Mouse (Mus musculus) heart, postnatal 36 days (tissue): ENCODE measurements around the gene Ripk3. TPM values are rescaled to one million over a fixed set of nuclear protein-coding genes. Genes with fewer than 3 reads are reported as not detected.
A peak's percentile ranks its signal among the peaks of the same experiment; 100 is the strongest.

Source experiments
- DNase-seq, 2 experiments: peaks; one replicate each; pipeline ENCODE4 v3.0.0; 2021 to 2022
- intact Hi-C: fragments of 180-260 bp; cut with DNase I; formaldehyde crosslinking; loops from one replicate; pipeline ENCODE4 v1.15.1; 2025
- total RNA-seq, 2 experiments: library from RNA; stranded (reverse); gene quantifications; 2 replicates each; pipeline ENCODE4 v1.2.3; 2021

Gene Ripk3
- 1 to 10 TPM; 3.0 to 5.1 TPM for total RNA-seq

DNA sequence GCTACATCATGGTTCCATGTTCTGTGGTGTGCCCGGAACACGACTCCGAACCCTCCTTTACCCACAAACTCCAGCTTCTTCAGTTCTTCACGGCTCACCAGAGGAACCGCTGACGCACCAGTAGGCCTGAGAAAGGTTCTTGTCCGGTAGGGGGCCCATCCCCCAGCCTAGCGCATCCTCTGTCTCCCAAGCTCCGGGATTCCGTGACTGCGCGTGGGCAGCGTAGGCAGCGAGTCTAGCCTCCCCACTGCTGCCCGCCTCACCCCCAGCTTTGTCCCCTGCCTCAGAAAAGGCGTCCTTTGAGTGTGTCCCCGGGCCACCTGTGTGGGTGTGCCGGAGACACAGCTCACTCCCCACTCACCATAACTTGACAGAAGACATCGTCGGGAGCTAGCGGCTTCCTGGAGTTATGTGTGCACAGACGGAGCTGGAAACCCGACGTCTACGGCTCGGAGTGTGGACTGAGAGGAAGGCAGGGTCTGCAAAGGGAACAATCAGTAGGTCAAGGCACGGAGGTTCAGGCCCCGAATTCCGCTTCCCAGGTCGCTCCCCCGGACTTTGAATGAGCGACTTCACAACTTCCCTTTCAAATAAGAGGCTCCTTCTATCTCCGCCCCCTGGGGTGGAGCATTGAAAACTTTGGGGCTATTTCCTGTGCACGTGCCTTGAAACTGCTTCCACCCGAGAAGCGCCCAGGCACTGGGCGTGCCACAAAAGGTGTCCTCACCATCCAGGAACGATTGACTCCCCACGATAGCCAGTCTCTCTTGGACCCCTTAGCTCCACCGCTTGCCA, at the start of gene Ripk3:
Gene Ripk3 (minus strand): TSS at position 610 of the 795 bp plus-strand sequence.
- peak; percentile 48 to 60 for DNase-seq

DNA sequence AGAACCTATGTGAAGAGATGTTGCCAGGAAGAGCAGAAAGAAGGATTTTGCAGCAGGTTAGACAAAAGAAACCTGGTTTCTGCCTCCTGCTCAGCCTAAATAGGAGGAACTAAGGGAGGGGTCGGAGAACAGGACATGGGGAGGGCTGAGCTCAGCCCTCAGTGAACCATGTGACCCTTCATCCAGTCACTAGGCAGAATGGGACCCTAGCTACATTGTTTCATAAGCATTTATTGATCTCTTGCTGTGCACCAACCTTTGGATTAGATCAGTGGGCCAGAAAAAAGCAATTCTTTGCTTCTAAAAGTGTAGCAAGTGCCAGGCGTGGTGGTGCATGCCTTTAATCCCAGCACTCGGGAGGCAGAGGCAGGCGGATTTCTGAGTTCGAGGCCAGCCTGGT, 49.6 kb upstream of the Ripk3 start:
- intact Hi-C loops, result no loop called here
- no peak for DNase-seq

More for the DNA sequence above, at the start of gene Ripk3:
- intact Hi-C loops, result no loop called here

DNA sequence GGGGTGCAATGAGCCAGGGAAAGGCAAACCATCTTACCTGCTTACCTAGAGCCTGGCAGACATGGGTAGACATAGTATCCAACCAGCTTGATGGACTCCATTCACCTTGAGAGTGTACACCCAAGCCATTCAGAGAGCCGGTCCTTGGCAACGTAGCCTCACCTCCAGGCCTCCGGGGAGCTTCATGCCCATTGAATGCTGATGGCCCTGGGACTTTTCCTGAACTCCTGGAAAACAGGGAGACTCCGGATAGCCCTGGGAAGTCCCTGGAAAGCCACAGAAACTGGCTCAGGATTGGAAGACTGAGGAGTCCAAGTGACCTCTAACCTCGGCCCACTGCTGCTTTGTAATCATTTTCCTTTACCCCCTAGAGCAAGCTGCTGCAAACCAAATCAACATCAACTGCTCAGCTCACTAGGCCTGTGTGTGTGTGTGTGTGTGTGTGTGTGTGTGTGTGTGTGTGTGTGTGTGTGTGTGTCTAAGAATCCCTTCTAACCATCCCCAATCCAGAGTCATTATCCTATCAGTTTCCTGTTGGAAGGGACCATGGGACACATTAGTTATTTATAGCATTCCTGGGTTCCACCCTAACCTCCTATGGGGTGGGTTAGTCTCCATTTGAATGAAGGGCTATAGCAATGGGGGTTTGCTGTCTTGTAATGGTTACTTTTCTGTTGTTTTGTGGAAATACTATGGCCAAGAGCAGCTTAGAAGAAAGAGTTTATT, 46.3 kb upstream of the Ripk3 start:
- intact Hi-C loops, result no loop called here
- DNase-seq, result no peak

DNA sequence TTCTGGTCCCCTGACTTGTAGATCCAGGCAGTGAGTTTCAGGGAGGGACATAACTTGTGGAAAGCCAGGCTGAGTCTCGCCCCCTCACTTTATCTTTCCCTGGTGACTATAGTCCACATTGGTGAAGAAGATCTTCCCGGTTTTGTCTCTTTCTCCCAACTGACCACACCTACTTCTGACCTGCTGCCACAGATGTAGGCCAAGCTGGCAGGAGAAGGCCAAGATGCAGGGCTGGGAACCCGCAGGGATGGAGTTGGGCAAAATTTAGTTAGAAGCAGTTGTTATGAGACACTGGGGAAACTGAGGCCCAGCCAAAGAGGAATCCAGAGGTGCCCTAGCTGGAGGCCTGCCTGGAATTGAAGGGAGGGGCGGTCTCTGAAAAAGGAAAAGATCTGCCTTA, 44.5 kb upstream of the Ripk3 start:
- intact Hi-C loops, result no loop called here
- DNase-seq, result no peak

DNA sequence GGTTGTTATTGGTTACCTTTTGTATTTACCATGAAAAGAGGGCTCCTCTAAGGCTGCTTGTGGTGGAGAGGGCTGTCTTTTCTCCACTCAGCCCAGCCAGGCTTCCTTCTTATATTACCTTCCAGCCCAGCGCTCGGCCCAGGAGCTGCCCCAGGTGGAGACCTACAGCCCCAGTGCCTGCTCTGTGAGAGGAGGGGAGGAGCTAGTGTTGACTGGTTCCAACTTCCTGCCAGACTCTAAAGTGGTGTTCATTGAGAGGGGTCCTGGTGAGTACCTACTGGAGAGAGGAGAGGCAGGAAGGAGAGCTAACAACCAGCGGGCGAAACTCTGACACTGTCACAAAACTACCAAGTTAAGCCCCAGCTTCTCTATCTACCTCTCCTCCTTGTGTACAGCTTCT, 41.7 kb upstream of the Ripk3 start:
- intact Hi-C loops, result no loop called here
- DNase-seq, result no peak

DNA sequence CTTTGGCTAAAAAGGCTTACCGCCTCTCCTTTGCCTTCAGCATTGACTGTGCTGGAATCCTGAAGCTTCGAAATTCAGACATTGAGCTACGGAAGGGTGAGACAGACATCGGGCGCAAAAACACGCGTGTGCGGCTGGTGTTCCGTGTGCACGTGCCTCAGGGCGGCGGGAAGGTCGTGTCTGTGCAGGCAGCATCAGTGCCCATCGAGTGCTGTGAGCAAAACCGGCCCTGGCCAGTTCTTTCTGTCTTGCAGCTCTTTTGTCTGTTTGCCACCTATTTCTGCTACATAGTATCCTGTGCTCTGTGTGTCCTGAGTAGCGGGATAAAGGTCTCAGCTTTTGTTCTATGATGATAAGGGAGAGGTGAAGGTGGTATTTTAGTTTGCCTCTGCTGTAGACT, 41.2 kb upstream of the Ripk3 start:
- intact Hi-C loops, result no loop called here
- no peak for DNase-seq

DNA sequence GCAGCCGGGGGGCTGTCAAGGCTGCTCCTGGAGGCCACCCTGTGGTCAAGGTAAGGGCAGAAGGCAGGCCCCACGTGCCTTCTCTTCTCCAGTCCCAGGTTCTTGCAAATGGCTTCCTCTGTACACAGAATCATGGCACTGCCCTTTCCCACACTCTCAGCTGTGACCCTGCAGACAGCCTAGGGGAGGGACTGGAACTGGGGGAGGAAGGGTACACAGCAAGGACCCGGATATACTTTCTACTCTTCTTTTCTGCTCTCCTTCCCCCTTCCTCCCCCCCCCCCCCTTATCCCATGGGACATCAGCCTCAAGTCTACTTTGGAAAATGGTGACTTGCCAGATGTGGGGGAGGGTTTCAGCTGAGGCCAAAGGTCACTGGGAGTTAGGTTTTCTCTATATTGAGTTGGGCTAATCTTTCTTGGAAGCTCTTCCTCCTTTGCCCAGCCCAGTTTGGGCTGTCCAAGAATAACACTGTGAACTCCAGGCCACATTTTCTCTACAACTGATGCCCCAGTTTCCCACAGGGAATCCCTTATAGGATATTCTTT, 40.1 kb upstream of the Ripk3 start:
- peak; percentile 41 to 47 for DNase-seq
- intact Hi-C loops, result no loop called here

DNA sequence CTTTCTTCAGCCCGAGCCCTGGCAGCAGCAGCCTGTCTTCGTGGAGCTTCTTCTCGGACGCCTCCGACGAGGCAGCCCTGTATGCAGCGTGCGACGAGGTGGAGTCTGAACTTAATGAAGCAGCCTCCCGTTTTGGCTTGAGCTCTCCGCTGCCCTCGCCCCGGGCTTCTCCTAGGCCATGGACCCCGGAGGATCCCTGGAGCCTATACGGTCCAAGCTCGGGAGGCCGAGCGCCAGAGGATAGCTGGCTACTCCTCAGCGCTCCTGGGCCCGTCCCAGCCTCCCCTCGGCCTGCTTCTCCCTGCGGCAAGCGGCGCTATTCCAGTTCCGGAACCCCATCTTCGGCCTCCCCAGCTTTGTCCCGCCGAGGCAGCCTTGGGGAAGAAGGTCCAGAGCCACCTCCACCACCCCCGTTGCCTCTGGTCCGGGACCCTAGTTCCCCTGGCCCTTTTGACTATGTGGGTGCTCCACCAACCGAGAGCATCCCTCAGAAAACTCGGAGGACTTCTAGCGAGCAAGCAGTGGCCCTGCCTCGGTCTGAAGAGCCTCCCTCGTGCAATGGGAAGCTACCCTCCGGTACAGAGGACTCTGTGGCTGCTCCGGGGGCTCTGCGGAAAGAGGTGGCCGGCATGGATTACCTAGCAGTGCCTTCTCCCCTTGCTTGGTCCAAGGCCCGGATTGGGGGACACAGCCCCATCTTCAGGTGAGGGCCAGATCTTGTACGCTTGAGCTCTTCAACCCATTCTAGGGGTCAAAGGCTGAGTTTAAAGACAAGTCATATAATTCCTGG, 38.1 kb upstream of the Ripk3 start:
- intact Hi-C loops, result no loop called here
- peak; percentile 24 to 43 for DNase-seq

DNA sequence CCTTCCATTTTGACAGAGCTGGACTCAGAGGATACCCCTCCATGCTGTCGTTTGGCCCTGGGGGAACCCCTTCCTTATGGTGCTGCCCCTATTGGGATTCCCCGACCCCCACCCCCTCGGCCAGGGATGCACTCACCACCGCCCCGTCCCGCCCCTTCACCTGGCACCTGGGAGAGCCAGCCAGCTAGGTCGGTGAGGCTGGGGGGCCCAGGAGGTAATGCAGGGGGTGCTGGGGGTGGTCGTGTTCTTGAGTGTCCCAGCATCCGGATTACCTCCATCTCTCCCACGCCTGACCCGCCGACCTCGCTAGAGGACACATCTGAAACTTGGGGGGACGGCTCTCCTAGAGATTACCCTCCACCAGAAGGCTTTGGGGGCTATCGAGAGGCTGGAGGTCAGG, 37.5 kb upstream of the Ripk3 start:
- no peak for DNase-seq
- intact Hi-C loops, result no loop called here

DNA sequence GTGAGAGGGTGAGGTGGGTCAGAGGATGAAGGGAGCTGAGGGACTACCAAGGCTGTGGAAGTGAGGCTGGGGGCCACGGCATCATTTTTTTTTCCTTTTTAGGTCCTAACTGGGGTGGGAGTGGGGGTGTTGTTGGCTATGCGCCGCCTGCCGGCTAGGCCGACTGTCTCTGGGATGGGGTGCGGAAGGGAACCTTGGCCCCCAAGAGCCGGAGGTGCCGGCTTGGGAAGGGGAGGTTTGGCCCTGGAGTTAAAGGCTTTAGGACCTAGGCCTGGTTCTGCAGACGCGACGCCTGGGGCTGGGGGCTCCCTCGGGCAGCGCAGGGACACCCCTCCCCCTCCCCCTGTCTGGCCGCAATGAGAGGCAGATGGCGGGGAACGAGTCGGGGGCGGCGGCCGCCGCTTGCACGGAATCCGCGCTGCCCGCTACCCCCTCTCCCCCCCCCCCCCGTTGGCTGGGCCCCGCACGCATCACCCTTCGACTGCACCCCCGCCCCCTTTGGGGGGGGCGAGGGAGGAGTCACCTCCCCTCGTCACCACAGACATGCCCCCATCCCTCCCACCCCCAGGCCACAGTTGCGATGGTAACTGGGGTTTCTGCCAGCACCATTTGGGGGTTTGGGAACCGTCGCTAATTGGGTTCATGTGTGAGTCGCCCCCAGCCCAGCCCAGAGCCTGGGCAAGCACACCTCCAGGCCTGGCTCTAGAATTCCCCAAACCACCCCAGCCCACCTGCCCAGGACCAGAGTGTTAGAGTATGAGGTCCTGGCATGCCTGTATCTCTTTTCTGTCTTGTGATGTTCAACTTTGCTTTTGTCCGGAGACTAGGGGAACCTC, 36.8 kb upstream of the Ripk3 start:
- DNase-seq, result peak; percentile 31 to 45
- intact Hi-C loops, result no loop called here

DNA sequence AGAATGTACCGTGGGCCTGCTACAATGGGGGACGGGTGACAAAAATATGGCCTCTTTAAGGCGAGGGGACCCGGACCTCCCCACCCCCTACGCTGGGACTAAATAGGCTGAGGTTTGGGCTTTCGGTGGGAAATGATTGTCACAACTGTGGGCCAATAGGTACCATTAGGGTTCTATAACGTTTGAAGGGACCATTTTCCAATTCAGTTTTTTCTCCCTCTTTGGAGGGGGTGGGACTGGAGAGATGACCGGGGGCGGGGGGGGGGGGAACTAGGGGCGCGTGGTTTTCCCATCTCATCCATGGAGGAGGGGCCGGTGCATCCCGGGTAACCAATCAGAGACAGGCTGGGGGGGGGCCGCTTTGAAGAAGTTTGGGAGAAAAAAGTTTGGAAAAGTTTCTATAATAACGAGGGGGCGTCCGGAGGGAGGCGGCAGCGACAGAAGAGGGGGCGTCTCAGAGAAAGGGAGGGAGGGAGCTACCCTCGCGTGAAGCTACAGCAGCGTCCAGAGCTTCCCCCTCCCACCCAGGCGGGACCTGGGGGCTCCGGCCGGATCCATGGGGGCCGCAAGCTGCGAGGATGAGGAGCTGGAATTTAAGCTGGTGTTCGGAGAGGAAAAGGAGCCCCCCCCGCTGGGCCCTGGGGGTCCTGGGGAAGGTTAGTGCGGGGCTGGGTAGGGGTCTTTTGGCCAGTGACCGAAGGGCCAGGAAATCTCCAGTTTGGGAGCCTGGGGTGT, 36.0 kb upstream of the Ripk3 start:
- intact Hi-C loops, result no loop called here
- peak in 1 of 2 experiments; percentile 24 for DNase-seq

DNA sequence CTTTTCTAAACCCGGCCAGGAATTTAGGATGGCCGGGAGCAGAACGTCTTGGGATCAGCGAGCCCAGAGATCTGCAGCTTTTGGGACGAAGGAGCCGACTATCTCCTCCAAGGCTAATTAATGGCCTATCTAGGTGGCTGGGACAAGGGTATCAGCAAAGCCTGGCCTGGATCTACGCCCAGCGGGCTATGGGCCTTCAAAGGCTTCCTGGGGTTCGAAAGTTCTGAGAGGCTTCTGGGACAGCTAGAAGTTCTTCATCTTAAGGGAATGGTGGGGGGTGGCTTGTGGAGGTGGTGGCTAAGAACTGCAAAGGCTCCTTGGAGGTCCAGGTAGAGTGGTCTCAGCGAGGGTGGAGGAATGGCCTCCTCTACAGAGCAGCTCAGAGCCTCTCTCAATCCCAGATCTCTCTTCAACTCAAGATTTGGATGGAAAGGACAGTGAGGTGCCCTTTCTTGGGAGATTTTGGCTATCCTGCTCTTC, 35.4 kb upstream of the Ripk3 start:
- DNase-seq, result peak; percentile 41 to 60
- intact Hi-C loops, result no loop called here

DNA sequence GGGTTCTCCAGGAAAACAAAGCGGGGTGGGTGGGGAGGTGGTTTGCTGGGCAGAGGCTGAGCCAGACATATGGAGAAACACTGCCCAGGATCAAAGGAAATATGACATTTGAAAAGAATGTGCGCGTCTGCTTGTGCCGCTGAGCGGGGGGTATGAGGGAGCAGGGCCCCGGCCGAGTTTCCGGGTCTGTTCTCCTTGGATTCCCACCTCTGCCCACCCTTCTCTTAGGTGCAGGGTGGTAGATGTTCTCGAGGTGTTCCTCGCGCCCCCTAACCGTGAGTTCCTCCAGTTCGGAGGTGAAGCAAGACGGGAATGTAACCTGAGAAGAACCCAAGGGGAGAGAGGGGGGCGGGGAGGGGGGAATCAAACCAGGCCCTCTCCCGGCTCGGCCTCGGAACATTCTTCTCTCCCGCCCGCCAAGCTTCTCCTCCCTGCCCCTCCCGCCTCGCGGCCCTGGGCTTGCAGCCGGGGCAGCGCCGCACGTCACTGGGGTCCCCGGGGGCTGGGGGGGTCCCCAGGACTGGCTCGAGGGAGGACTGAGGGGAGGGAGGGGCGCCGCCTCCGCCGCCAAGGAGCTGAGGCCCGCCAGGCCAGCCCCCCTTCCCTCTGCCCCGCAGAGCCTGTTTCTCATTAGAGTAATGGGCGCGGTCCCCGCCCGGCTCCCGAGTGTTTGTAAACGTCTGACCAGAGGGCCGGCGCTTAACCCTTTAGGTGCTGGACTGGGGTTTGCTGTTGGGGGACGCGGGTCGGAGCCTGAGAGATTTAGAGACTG, 34.5 kb upstream of the Ripk3 start, which contains the start of gene Nfatc4:
Gene Nfatc4 (plus strand): TSS at position 154 of the 772 bp plus-strand sequence.
- DNase-seq, result peak; percentile 80 to 88
- intact Hi-C loops, result loop anchor here (1.0 kb wide), 4 partner anchors 40 to 95 kb away; no protein-coding TSS in a partner anchor

DNA sequence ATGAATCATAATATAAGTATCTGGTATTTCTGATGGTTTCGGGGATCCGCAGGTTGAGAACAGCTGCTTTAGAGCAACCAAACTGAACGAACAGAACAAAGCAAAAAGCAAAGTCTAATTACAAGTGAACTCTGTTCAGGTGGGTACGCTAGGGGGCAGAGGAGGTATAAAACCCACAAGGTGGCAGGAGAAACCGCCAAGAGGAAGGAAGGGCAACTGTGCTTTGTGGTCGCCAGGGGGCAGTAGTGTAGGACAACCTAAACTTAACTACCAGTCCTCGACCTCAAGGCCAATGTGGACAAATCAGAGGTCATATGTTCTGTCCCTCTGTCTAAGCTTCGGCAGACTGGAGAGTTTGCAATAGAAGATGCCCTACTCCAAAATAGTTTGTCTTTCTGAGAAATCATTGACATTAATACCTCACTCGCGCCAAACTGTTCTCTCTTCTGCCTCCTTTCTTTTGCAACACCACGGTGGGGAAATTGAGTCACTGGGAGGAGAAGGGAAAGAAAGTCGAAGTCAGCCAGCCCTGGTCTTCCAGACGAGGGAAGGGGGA, 33.8 kb upstream of the Ripk3 start:
- DNase-seq, result peak; percentile 84
- intact Hi-C loops, result loop anchor here (1.0 kb wide), 3 partner anchors 41 to 96 kb away; no protein-coding TSS in a partner anchor

DNA sequence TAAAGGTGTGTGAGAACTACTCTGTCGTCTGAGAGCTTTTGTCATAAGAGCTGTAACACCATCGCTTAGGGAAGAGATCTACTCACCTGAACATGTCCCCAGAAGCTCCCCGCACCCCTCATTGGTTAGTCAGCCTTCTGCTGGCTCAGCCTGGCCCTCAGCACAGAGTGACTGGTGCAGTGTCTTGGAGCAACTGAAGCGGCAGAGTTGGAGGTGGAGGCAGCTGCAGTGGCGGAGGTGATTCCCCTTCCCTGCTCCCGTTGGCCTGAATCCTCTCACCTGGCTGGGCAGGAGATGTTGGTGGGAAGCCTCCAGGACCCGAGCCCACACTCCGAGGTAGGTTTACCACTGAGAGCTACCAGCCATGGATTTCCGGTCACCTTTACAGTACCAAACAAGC, 31.9 kb upstream of the Ripk3 start:
- peak; percentile 0 for DNase-seq

DNA sequence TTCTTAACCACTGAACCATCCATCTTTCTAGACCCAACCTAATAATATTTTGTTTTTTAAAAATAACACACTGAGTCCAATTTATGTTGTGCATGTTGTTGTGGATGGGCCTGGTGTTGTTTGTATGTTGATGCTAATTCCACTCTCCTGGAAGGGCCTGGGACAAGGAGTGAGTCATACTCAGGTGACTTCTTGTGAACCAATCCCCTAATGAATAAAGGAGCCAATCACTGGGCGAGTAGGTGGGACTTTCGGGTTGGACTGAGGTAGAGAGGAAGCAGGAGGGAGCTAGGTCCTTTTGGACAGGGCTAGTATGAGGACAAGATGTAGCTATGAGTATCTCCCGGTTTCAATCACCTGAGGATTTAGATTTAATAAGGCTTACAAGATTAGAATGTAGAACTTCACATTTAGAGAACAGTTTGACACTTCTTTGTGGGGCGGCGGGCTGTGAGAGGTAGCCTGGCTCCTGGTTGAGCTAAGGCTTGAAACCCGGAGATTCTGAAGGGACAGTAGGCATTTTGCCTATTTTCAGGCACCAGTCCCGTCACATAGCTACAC, 31.3 kb upstream of the Ripk3 start:
- DNase-seq, result peak; percentile 0
- intact Hi-C loops, result no loop called here

More for the DNA sequence above, 31.9 kb upstream of the Ripk3 start:
- intact Hi-C loops, result no loop called here

DNA sequence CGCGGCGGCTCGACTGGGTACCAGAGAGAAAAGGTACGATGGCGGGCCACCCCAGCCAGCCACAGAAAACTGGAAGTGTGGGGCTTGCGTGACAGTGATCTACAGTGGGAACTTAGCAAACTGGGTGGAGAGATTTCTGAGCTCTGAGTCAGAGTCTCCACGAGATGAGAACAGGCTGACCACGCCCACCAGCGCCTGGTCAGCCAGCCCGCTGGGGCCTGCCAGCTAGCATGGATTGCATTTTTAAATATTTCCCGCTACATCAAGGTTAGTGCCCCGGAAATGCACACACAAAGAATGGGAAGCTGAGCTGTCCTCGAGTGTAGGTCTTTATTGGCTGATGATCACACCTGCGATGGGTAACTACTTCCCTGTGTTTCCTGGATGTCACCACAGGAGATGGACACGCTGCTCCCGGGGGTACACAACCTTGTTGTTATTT, 26.7 kb upstream of the Ripk3 start:
- intact Hi-C loops, result no loop called here
- peak; percentile 58 to 65 for DNase-seq
